Mouse (Mus musculus) E14TG2a.4 (cell line): ENCODE measurements at regions not wholly inside any gene's neighbourhood (a gene's known extent, or its start where the extent isn't known, plus 50 kb on each side); places are given as distances from the start of the nearest gene placed in this dataset.

Experiments
- H3K27me3 ChIP-seq: 2 replicates; pipeline ENCODE4 v1.6.1; 2014; ENCODE audit warnings: low read length, control low read depth; ENCODE audit not compliant: insufficient read depth
- H3K36me3 ChIP-seq: 2 replicates; pipeline ENCODE4 v1.6.1; 2014; ENCODE audit warnings: low read length, control low read depth; ENCODE audit not compliant: insufficient read depth
- H3K4me1 ChIP-seq: replicated peaks from 2 replicates; pipeline ENCODE4 v1.6.1; 2014; ENCODE audit warnings: low read depth, low read length, control low read depth
- H3K4me3 ChIP-seq: replicated peaks from 2 replicates; pipeline ENCODE4 v1.5.1; 2014; ENCODE audit warnings: mild to moderate bottlenecking, low read length
- H3K9me3 ChIP-seq: 2 replicates; pipeline ENCODE4 v1.6.1; 2014; ENCODE audit warnings: low read length, control low read depth
- CTCF ChIP-seq: conservative IDR thresholded peaks from 2 replicates; pipeline ENCODE4 v1.5.1; 2014; ENCODE audit warnings: low read length
- NANOG ChIP-seq: IDR thresholded peaks from 2 replicates; pipeline ENCODE4 v1.6.1; 2014; ENCODE audit warnings: borderline replicate concordance, low read length, mixed read lengths
- POU5F1 ChIP-seq: IDR thresholded peaks from 2 replicates; pipeline ENCODE4 v1.6.1; 2014; ENCODE audit warnings: low read length, borderline replicate concordance

GRCm38 (mm10) chr1:128907566-128907965 is 315.5 kb upstream of the Cxcr4 start:
- TF ChIP-seq CTCF: no peak
- no peak for TF ChIP-seq POU5F1
- no peak for TF ChIP-seq NANOG
- H3K9me3 ChIP-seq: 0 out of 2 replicates have a peak, but pooled peaks cover 3% of the 10 kb centered on the region
- H3K4me3 ChIP-seq: no peak overlapping the region
- H3K4me1 ChIP-seq: no peaks in the 10 kb centered on the region
- no peaks in the 10 kb centered on the region for H3K36me3 ChIP-seq
- H3K27me3 ChIP-seq: no peaks in the 10 kb centered on the region

DNA sequence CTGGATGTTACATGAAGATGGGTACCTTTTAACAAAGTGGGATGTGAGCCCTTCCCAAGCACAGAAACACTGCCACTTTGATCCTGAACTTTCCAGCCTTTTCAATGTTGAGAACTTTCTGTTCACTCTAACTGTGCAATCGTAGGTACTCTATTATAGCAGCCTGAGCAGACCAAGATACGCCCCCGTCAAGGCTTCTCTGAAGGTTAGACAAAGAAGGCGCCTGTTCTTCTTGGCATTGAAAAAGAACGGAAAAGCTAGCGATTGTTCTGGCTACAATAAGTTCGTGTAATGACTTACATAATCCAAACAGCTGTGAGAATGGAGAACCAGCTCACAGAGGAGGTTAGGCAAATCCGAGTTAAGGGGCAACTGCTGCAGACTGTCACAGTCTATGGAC is 305.9 kb upstream of the Cxcr4 start:
- Histone ChIP-seq H3K27me3 (no peaks in the 10 kb centered on the region), H3K9me3 (peaks cover 33% of the 10 kb centered on the region), H3K4me1 (no peaks in the 10 kb centered on the region), H3K4me3 (no peak overlapping the region), H3K36me3 (no peaks in the 10 kb centered on the region)
- TF ChIP-seq CTCF: no peak
- TF ChIP-seq NANOG: no peak
- no peak for TF ChIP-seq POU5F1

- Histone ChIP-seq H3K27me3 (no peaks in the 10 kb centered on the region), H3K36me3 (no peaks in the 10 kb centered on the region), H3K9me3 (peaks cover 49% of the 10 kb centered on the region), H3K4me3 (no peak overlapping the region), H3K4me1 (no peaks in the 10 kb centered on the region)
- TF ChIP-seq POU5F1 (no peak), CTCF (no peak), NANOG (no peak)
Observed at GRCm38 (mm10) chr1:128894546-128894945, 302.5 kb upstream of the Cxcr4 start.

- TF ChIP-seq CTCF (no peak), NANOG (no peak), POU5F1 (no peak)
- Histone ChIP-seq H3K4me1 (peaks cover 3% of the 10 kb centered on the region; the same call in 1 of the 2 replicates), H3K36me3 (no peaks in the 10 kb centered on the region), H3K9me3 (peaks cover 28% of the 10 kb centered on the region), H3K4me3 (no peak overlapping the region), H3K27me3 (no peaks in the 10 kb centered on the region)
Observed at GRCm38 (mm10) chr1:128878291-128878690, 286.2 kb upstream of the Cxcr4 start.

GRCm38 (mm10) chr1:128875289-128875688 is 283.2 kb upstream of the Cxcr4 start:
- TF ChIP-seq POU5F1: no peak
- TF ChIP-seq CTCF: peak; percentile 90
- no peaks in the 10 kb centered on the region for H3K27me3 ChIP-seq
- H3K4me1 ChIP-seq: peaks cover 7% of the 10 kb centered on the region; the same call in 1 of the 2 replicates
- no peak overlapping the region for H3K4me3 ChIP-seq
- no peaks in the 10 kb centered on the region for H3K36me3 ChIP-seq
- H3K9me3 ChIP-seq: no peaks in the 10 kb centered on the region

DNA sequence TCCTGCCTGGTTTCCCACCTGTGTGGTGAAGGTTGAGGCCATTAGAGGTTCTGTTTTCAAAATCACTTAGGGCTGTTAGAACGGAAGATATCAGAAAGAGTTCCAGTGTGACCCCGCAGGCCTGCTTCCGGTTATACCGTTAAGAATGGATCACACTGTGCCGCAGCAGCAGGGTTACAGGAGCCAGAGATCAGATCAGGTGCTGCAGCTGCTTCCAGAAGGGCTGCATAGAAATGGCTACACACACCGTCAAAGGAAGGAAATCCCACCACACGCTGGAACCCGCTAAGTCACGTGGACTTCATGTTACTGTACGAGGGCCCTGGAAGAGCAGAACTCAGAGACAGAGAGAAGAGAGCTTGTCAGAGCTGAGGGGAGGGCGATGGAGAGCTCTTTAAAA is 282.1 kb upstream of the Cxcr4 start:
- TF ChIP-seq POU5F1: no peak
- no peak for TF ChIP-seq NANOG
- TF ChIP-seq CTCF: no peak
- Histone ChIP-seq H3K36me3 (no peaks in the 10 kb centered on the region), H3K27me3 (no peaks in the 10 kb centered on the region), H3K4me1 (peaks cover 7% of the 10 kb centered on the region; the same call in 1 of the 2 replicates), H3K4me3 (no peak overlapping the region), H3K9me3 (no peaks in the 10 kb centered on the region)

DNA sequence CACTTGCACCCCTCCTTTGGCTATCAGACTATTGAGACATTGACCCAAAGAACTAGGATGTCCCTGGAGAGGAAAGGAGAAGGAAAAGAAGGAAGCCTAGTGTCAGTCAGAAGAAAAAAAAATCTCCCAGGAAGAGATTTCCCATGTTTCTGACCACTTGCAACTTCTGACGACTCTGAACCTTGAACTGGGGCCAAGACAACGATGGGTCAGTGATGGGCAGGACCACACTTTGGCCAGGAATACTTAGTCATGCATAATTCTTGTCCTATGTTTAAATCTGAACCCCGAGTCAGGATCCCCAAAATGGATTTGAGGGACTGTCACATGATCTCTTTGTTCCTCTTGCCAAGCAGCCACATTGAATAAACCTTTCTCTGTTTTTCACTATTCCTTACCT is 276.7 kb upstream of the Cxcr4 start:
- no peaks in the 10 kb centered on the region for H3K9me3 ChIP-seq
- H3K4me1 ChIP-seq: peaks cover 7% of the 10 kb centered on the region; the same call in 1 of the 2 replicates
- no peak overlapping the region for H3K4me3 ChIP-seq
- no peaks in the 10 kb centered on the region for H3K27me3 ChIP-seq
- TF ChIP-seq CTCF: no peak
- no peak for TF ChIP-seq POU5F1
- TF ChIP-seq NANOG: no peak
- no peaks in the 10 kb centered on the region for H3K36me3 ChIP-seq

DNA sequence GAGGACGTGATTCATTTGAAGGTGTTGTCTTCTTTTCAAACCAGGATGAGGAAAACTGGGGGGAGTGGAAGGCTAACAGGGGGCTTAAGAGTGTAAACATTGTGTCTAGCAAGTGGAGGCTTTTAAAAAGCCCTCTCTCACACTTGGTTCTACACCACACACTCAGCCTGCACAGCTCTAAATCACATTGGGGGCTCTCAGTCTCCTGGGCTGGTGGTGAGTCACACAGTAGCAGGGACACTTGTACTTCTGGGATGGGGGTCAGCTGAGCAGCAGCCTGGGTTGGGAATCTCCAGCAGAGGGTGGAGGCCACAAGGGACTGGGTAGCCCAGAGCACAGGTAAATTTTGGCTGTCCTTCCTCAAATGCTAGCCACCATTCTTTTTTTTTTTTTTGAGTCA is 268.4 kb upstream of the Cxcr4 start:
- H3K36me3 ChIP-seq: no peaks in the 10 kb centered on the region
- H3K4me3 ChIP-seq: peak overlapping the region; percentile 46
- no peaks in the 10 kb centered on the region for H3K27me3 ChIP-seq
- H3K4me1 ChIP-seq: peaks cover 49% of the 10 kb centered on the region
- H3K9me3 ChIP-seq: peaks cover 12% of the 10 kb centered on the region
- no peak for TF ChIP-seq CTCF
- no peak for TF ChIP-seq POU5F1
- no peak for TF ChIP-seq NANOG

DNA sequence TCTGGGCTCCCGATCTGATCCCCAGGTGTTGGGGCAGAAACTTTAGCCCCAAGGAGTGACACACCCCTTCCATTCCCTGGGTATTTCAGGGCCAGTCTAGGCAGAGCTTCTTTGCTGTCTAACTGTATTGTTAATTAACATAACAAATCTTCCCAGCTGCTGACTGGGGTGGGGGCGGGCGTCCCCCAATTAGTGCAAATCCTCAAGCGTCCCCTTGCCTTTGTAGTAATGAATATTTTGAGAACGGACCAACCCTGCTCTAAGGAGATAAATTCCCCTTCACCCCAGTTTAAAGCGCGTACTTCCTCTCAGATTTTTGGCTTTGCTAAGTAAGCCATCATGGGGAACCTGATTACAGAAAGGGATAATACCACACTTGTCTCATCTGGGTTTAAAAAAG is 268.0 kb upstream of the Cxcr4 start:
- Histone ChIP-seq H3K4me3 (peak overlapping the region; percentile 46), H3K36me3 (no peaks in the 10 kb centered on the region), H3K9me3 (peaks cover 12% of the 10 kb centered on the region), H3K27me3 (no peaks in the 10 kb centered on the region), H3K4me1 (peaks cover 54% of the 10 kb centered on the region)
- no peak for TF ChIP-seq CTCF
- TF ChIP-seq POU5F1: 0 out of 2 replicates have a peak, but pooled peaks have one; percentile 51
- peak; percentile 20; the same call in 1 of the 2 replicates for TF ChIP-seq NANOG
